Mouse (Mus musculus) gastrocnemius, postnatal 36 days (tissue): ENCODE measurements around the gene Tmem269. TPM values are rescaled to one million over a fixed set of nuclear protein-coding genes. Genes with fewer than 3 reads are reported as not detected.
A peak's percentile ranks its signal among the peaks of the same experiment; 100 is the strongest.

Experiments
- DNase-seq, 2 experiments: peaks; one replicate each; pipeline ENCODE4 v3.0.0; 2022
- intact Hi-C: fragments of 180-260 bp; cut with DNase I; formaldehyde crosslinking; loops from one replicate; pipeline ENCODE4 v1.15.1; 2025
- total RNA-seq, 2 experiments: library from RNA; stranded (reverse); gene quantifications; 2 replicates each; pipeline ENCODE4 v1.2.3; 2021

The Tmem269 gene
- total RNA-seq, 2 experiments from 2014 or later, result not detected

DNA sequence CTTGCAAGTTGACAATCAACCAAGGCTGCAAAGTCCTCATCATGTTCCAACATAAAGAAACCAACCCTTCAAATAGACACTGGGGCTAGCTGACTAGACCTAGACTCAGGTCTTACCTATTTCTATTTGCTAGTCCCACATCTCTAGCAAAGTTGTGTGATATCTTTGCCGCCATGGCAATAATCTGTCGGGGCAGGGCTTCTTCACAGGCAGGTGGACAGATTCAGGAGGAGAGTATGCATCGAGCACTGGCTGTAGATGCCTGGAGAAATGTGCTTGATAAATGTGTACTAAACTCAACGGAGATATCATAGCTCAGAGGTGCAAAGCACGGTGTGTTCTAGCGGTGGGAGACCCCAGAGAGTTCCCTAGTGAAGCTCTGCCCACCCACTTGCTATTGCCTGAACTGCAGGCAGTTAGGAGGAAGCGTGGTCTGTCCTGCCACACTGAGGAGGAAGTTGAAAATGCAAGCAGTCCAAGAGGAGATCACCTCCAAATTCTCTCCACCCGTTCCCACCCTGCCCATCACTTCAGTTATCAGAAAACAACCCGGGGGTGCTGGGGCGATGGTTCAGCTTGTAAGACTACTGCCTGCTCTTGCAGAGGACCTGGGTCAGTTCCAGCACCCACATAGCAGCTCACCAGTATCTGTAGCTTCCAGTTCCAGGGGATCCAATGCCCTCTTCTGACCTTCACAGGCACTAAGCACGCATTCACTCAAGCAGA is 29.8 kb downstream of the Tmem269 start:
- DNase-seq, result no peak
- intact Hi-C loops, result loop anchor here (10.0 kb wide), 1 partner anchor 1153 kb away; no protein-coding TSS in a partner anchor

DNA sequence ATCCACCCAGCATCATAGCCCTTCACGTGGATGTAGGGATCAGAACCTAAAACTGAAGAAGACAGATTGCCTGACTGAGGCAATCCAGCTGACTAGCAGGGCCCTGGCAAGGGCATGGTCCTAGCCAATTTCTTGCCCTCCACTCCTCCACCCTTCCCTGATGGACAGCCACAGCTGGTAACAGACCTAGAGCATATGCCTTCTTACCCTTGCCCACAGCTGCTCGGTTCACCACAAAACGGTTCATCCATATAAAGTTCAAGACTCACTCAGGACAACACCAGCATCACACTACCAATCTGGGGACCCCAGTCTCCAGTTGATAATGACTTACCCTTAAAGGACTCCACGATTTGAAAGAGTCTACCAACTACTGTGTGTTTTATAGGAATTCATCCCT is 32.2 kb downstream of the Tmem269 start:
- intact Hi-C loops, result loop anchor here (10.0 kb wide), 1 partner anchor 1151 kb away; no protein-coding TSS in a partner anchor

DNA sequence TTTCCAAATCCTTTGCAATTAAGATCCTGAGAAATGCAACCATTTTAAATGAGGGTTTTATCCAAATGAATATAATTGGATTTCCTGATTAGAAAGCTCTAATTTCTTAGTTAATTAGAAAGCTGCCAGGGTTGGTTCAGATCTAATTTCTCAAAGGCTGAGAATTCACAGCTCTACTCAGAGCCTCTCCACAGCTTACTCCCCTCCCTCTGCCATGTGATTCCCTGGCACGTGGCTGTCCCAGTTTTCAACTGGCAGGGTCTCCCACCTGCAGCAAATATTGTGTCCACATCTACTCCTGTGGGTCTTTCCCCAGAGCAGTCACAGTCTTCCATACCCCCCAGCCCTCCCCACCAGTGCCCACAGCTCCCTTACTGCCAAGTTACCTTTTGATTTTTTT is 34.5 kb downstream of the Tmem269 start:
- DNase-seq, result no peak
- intact Hi-C loops, result loop anchor here (10.0 kb wide), 1 partner anchor 1149 kb away; no protein-coding TSS in a partner anchor

More for the DNA sequence above, 32.2 kb downstream of the Tmem269 start:
- no peak for DNase-seq

DNA sequence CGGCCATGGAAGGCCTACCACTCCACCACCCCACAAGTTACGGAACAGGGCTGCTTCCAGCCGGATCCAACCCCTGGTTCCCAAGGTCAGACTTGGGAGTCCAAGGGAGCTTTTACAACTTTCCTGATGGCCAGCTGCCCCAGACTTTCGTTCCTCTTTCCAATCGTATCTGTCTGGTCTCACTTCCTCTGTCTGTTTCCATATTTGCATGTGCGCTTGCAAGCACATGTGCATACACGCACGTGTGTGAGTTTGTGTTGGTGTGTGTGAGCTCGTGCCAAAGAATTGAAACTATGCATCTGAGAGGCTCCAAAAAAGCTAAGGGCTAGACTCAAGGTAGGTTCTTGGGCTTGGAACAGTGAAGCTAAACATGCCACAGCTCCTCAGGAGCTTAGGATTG is 36.6 kb downstream of the Tmem269 start:
- intact Hi-C loops, result loop anchor here (10.0 kb wide), 1 partner anchor 1147 kb away; no protein-coding TSS in a partner anchor
- no peak for DNase-seq

DNA sequence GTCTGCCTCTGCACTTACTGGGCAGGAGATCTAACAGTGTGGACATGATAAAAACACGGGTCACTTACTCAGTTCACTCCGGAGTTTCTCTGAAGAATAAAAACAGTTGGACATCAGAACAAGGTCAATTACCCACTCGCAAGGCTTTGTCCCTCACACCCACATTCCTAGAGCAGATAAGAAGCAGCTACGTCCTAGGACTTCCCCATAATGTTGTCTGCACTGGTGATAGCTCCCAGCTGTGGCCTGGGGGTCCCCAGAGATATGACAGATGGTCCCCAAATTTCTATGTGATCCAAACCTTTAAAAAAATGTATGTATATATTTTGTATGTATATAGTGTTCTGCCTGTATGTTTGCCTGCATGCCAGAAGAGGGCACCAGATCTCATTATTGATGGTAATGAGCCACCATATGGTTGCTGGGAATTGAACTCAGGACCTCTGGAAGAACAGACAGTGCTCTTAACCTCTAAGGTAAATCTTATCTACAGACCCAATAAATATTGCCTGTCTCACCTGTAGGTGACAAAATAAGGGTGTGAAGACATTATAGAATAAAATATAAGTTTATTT is 37.8 kb downstream of the Tmem269 start:
- intact Hi-C loops, result loop anchor here (10.0 kb wide), 1 partner anchor 1145 kb away; no protein-coding TSS in a partner anchor
- DNase-seq, result no peak

DNA sequence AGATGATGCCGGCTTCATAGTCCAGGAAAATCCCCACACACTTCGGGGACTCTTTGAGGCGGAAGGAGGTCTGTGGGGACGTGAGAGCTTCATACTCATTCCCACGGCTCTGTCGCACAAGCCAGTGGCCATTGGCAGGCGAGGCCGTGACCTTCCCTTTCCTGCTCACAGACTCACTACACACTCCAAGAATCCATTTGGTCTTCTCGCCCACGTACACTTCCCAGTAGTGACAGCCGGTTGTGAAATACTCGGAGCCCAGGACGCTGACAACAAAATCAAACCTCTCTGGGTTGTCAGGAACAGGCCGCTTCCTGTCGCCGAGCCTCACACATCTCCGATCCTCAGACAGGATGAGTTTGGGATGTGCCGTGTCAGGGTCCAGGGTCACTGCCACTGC is 39.7 kb downstream of the Tmem269 start:
- intact Hi-C loops, result no loop called here
- DNase-seq, result no peak

DNA sequence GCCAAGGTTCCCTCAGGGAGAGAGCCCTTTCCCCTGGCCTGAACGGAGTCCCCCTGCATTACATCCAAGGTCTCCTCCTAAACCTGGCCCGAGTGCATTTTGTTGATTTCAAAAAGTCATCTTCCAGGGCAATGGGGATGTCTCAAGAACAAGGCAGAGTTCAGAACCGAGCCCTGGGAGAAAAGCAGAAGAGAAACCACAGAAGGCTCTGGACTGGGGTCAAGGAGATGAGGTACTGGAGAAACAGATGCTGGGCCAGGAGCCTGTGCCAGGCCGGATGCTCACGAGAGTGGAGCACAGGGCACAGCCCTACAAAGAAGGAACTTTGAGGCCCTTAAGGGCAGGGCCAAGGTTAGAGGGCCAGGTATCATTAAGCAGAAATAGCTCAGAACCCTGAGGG is 40.3 kb downstream of the Tmem269 start:
- intact Hi-C loops, result no loop called here
- no peak for DNase-seq

DNA sequence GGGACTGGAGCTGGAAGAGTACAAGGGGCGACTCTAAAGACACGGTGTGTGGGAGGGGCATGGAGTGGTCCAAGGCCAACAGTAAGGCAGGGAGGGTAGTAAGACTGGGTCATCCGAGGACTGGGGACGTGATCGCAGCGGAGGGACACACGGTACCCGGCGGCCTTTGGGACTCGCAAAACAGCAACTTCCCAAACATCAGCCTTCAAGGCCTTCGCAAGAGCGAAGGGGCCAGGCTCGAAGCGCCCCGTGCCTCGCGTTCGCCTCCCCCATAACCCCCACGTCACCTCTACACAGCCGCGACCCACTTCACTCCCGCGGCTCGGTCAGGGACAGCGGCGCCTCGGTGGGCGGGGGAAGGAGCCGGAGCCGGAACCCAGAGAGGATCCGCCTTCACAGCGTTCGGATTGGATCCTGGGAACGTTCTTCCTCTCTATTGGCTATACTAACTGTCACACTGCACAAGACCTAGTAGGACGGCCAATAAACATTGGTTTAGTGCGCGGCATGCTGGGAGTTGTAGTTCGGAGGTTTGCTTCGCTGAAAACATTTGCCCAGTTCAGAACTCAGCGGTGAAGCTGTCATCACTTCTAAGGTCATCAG is 44.1 kb downstream of the Tmem269 start, which contains the start of gene Zfp691:
Gene Zfp691, minus strand, starts transcription at position 345 of the 603 bp plus-strand sequence.
- intact Hi-C loops, result no loop called here

DNA sequence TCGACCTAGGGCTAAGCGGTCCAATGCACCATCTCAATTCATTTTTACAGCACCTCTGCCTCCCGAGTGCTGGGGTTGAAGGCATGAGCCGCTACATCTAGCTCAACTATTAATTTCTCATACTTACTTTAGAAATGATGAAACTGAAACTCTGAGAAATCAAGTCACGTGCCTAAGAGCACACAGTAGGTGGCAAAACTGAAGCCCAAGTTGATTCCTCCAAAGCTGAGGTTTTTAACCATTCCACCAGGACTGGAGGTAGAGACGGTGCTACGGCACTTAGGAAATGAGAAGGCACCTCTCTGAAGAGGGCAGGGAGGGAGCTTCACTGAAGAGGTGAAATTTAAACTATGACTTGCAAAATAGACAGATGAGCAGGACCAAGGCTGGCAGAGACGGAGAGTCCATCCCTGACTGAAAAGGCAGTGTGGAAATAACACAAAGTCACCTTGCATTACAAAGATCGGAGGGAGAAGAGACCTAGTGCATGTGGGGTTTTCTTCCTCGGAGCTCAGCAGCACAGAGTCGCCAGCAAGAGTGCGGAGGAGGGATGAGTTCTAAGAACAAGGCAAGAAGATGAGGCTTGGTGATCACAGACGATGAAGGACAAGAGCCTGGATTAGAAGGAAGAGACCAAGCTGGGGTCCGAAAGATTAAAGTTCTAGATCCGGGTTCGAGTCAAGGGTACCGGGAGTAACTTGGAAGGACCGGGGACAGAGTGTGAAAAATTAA is 44.9 kb downstream of the Tmem269 start:
- no peak for DNase-seq
- intact Hi-C loops, result no loop called here

More for the DNA sequence above, 44.1 kb downstream of the Tmem269 start, which contains the start of gene Zfp691:
- peak; percentile 85 to 88 for DNase-seq

DNA sequence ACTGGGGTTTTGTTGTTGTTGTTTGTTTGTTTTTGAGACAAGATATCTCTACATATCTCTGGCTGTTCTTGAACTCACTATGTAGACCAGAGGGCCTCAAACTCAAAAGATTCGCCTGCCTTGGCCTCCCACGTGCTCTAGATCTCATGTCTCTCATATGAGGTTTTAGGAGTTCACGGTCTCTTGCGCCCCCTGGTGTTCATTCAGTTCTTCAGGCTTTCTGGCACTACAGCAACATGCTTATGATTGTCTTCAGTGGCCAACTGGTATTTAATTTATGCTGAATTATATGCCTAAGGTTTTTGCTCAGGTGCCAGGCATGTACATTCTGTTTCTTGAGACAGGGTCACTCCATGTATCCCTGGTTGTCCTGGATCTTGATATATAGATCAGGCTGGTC is 50.4 kb downstream of the Tmem269 start:
- intact Hi-C loops, result loop anchor here (1.0 to 5.0 kb wide), 2 partner anchors 35 to 162 kb away; no protein-coding TSS in a partner anchor
- peak; percentile 61 to 70 for DNase-seq

DNA sequence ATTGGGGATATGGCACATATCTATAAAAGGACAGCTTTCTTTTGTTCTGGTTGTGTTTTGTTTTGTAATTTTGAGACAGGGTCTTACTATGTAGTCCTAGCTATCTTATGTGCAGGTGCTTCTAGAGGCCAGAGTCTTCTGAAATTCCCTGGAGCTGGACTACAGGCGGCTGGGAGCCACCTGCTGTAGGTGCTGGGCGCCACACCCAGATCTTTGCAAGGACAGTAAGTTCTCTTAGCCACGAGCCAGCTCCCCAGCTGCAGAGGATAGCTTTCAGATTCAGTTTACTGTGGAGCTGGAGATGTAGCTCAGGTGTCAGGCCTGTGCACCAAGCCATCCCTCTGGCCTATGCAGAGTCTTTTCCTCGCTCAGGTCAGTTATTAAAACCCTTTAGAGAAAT is 50.9 kb downstream of the Tmem269 start:
- intact Hi-C loops, result loop anchor here (1.0 to 5.0 kb wide), 2 partner anchors 35 to 162 kb away; no protein-coding TSS in a partner anchor
- DNase-seq, result no peak

DNA sequence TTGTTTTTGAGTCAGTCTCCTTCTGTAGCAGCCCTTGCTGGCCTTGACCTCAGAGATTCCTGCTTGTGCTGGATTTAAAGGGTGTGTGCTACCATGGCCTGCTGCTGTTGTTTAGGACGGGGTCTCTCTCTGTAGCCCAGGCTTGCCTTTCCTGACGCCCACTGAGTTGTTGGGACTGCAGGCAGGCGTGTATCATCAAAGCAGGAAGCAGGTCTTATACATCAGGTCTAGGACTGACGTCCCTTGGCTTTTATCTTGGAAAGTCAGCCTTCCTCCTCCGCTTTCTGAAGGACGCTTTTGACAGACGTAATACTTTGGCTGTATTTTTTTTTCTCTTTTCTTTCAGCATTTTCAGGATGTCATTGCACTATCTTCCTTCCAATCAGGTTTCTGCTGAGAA is 52.1 kb downstream of the Tmem269 start:
- no peak for DNase-seq
- intact Hi-C loops, result loop anchor here (5.0 kb wide), 1 partner anchor 36 kb away; no protein-coding TSS in a partner anchor

DNA sequence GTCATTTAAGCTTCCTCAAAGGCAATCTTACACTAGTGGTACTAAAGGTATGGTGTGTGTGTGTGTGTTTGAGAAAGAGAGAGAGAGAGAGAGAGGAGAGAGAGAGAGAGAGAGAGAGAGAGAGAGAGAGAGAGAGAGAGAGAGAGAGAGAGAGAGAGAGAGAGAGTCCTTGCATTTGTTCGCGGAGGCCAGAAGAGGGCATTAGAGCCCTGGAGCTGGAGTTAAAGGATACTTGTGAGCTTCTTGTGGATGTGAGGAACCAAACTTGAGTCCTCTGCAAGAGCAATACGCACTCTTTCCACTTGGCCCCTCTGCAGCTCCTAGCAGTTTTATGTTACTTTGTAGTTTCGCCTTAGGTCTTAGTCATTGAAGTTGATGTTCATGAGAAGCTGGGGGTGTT is 55.0 kb downstream of the Tmem269 start:
- no peak for DNase-seq
- intact Hi-C loops, result no loop called here

DNA sequence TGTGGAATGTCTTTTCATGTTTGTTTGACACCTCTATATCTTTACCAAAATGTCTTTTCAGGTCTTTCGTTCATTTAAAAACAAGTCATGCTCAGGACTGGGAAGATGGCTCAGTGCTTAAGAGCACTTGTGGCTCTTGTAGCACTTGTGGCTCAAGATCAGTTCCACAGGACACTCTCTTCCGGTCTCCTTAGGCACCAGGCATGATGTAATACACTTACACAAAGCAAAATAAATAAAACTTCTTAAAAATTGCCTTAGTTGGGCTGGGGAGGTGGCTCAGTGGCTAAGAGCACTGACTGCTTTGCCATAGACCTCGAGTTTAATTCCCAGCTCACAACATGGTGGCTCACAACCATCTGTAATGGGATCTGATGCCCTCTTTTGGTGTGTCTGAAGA is 56.7 kb downstream of the Tmem269 start:
- intact Hi-C loops, result no loop called here
- DNase-seq, result no peak

DNA sequence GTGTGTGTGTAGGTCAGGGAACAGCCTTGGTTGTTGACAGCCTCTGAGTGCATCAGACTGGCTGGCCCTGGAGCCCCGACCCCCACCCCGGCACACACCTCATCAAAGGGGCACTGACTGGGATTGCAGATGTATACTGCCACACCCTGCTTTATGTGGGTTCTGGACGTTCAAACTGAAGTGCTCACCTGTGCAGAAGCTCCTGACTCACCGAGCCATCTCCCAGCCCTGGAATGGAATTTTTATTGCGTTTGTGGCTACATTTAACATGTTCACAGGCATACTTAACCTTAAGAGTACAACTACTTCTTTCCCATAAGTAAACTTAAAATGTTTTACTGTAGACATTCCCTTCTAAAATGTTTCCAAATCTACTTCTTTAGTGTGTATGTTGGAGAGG is 60.1 kb downstream of the Tmem269 start:
- intact Hi-C loops, result no loop called here
- no peak for DNase-seq

DNA sequence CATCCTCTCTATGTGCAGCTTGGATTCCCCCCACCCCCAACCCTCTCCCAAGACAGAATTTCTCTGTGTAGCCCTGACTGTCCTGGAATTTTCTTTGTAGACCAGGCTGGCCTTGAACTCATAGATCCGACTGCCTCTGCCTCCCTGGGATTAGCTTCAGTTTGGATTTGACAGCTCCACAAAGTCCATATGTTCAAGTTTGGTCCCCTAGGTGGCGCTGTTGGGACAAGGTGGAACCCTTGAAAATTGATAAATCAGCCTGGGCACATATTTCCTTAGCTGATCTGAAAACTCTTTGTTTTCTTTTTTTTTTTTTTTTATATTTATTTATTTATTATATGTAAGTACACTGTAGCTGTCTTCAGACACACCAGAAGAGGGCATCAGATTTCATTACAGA is 60.8 kb downstream of the Tmem269 start:
- intact Hi-C loops, result no loop called here
- DNase-seq, result peak in 1 of 2 experiments; percentile 38
